Mouse (Mus musculus) heart, postnatal 14 days (tissue): ENCODE measurements around the gene Calu. TPM values are rescaled to one million over a fixed set of nuclear protein-coding genes. Genes with fewer than 3 reads are reported as not detected.
"Not testable (repeated sequence)": the region's sequence is repeated elsewhere in the genome, so short reads cannot be mapped to it uniquely, and the experiment has no call there.

Experiments used
- DNase-seq, 2 experiments: peaks; one replicate each; pipeline ENCODE4 v3.0.0; 2021 to 2022
- intact Hi-C: fragments of 180-260 bp; cut with DNase I; formaldehyde crosslinking; loops from one replicate; pipeline ENCODE4 v1.15.1; 2025
- long read RNA-seq, 2 experiments: library from polyadenylated mRNA; stranded (forward); transcript quantifications; one replicate each; pipeline ENCODE4 v2.0.0; 2021
- total RNA-seq, 2 experiments: library from RNA; stranded (reverse); gene quantifications; 2 replicates each; pipeline ENCODE4 v1.2.3; 2021

Calu gene
- 100 to 1,000 TPM; 262 TPM for total RNA-seq
- long read RNA-seq, experiment 1, transcript Calu-202 (7 exons, 2,670 nt): minor isoform, 91 of 323 reads
- long read RNA-seq, experiment 1, transcript Calu-201 (7 exons, 3,229 nt): major isoform, 203 of 323 reads
- long read RNA-seq, experiment 1, partial matches to known transcripts: 13 of 323 reads
- long read RNA-seq, experiment 1, other reads (novel, unspliced or antisense): 16 of 323 reads
- long read RNA-seq, experiment 2, transcript Calu-201 (7 exons, 3,229 nt): major isoform, 205 of 310 reads
- long read RNA-seq, experiment 2, transcript Calu-202 (7 exons, 2,670 nt): minor isoform, 80 of 310 reads
- long read RNA-seq, experiment 2, partial matches to known transcripts: 14 of 310 reads
- long read RNA-seq, experiment 2, other reads (novel, unspliced or antisense): 11 of 310 reads

GRCm38 (mm10) chr6:29347665-29348370, at the start of gene Calu:
Gene Calu, plus strand, starts transcription at chr6:29348069.
- intact Hi-C loops: loop anchor here (5.0 to 10.0 kb wide), 2 partner anchors 84 to 133 kb away; partner anchors contain the start of genes Flnc and Impdh1
- peak; percentile 99 to 100 for DNase-seq

GRCm38 (mm10) chr6:29299112-29299511, 48.8 kb upstream of the Calu start:
- no peak for DNase-seq

GRCm38 (mm10) chr6:29303251-29303650, 44.6 kb upstream of the Calu start:
- intact Hi-C loops: loop anchor here (10.0 kb wide), 1 partner anchor 352 kb away; no protein-coding TSS in a partner anchor

More at GRCm38 (mm10) chr6:29299112-29299511, 48.8 kb upstream of the Calu start:
- intact Hi-C loops: no loop called here

GRCm38 (mm10) chr6:29303726-29304125, 44.1 kb upstream of the Calu start:
- DNase-seq: no peak
- intact Hi-C loops: loop anchor here (10.0 kb wide), 1 partner anchor 351 kb away; no protein-coding TSS in a partner anchor

More at GRCm38 (mm10) chr6:29303251-29303650, 44.6 kb upstream of the Calu start:
- DNase-seq: no peak

- intact Hi-C loops: loop anchor here (10.0 kb wide), 1 partner anchor 349 kb away; no protein-coding TSS in a partner anchor
- DNase-seq: no peak
Observed at GRCm38 (mm10) chr6:29305462-29305861, 42.4 kb upstream of the Calu start.

GRCm38 (mm10) chr6:29308846-29309605, 38.8 kb upstream of the Calu start:
- intact Hi-C loops: loop anchor here (10.0 kb wide), 1 partner anchor 346 kb away; no protein-coding TSS in a partner anchor
- no peak for DNase-seq

GRCm38 (mm10) chr6:29313690-29314202, 34.1 kb upstream of the Calu start:
- intact Hi-C loops: no loop called here
- no peak for DNase-seq

- intact Hi-C loops: no loop called here
- DNase-seq: no peak
Observed at GRCm38 (mm10) chr6:29317286-29317685, 30.6 kb upstream of the Calu start.

GRCm38 (mm10) chr6:29317941-29318340, 29.9 kb upstream of the Calu start:
- no peak for DNase-seq
- intact Hi-C loops: no loop called here

GRCm38 (mm10) chr6:29318879-29319278, 29.0 kb upstream of the Calu start, which contains the start of gene Fam71f1:
Gene Fam71f1, plus strand, starts transcription at chr6:29319140.
- DNase-seq: peak; percentile 37 to 50
- intact Hi-C loops: no loop called here

- intact Hi-C loops: no loop called here
- no peak for DNase-seq
Observed at GRCm38 (mm10) chr6:29321586-29321985, 26.3 kb upstream of the Calu start.

GRCm38 (mm10) chr6:29322147-29322546, 25.7 kb upstream of the Calu start:
- intact Hi-C loops: no loop called here
- no peak for DNase-seq

GRCm38 (mm10) chr6:29322735-29323134, 25.1 kb upstream of the Calu start:
- intact Hi-C loops: no loop called here
- DNase-seq: no peak

- intact Hi-C loops: no loop called here
- DNase-seq: no peak
Observed at GRCm38 (mm10) chr6:29326961-29327360, 20.9 kb upstream of the Calu start.

- intact Hi-C loops: no loop called here
- no peak for DNase-seq
Observed at GRCm38 (mm10) chr6:29329514-29329913, 18.4 kb upstream of the Calu start.

GRCm38 (mm10) chr6:29346512-29346911, 1.4 kb upstream of the Calu start:
- intact Hi-C loops: loop anchor here (5.0 to 10.0 kb wide), 2 partner anchors 86 to 132 kb away; partner anchors contain the start of genes Flnc and Impdh1
- not testable (repeated sequence) for DNase-seq

- intact Hi-C loops: loop anchor here (5.0 to 10.0 kb wide), 2 partner anchors 85 to 132 kb away; partner anchors contain the start of genes Flnc and Impdh1
- no peak for DNase-seq
Observed at GRCm38 (mm10) chr6:29347189-29347588, 680 bp upstream of the Calu start.

- DNase-seq: no peak
- intact Hi-C loops: loop anchor here (5.0 to 10.0 kb wide), 2 partner anchors 84 to 134 kb away; partner anchors contain the start of genes Flnc and Impdh1
Observed at GRCm38 (mm10) chr6:29348371-29348724, 479 bp downstream of the Calu start.

- no peak for DNase-seq
- intact Hi-C loops: no loop called here
Observed at GRCm38 (mm10) chr6:29351613-29352012, 3.7 kb downstream of the Calu start.

- no peak for DNase-seq
- intact Hi-C loops: no loop called here
Observed at GRCm38 (mm10) chr6:29352816-29353215, 4.9 kb downstream of the Calu start.
